Mouse (Mus musculus): Measurements from ENCODE around the gene Dcx. TPM values are rescaled to one million over a fixed set of nuclear protein-coding genes. Genes with fewer than 3 reads are reported as not detected.

Dcx gene
- 1.1 TPM for polyA plus RNA-seq (2014; fragmentation: Illumina TruSeq; extraction: RNeasy Lipid Tissue Mini Kit (QIAGEN cat#74804))

GRCm38 (mm10) chrX:143932958-143933357, at the start of gene Dcx:
TSS of gene Dcx (minus strand) at chrX:143933311.

GRCm38 (mm10) chrX:143827212-143827611, 105.9 kb downstream of the Dcx start, which contains the start of gene Capn6:
TSS of gene Capn6 (minus strand) at chrX:143827414.

Other genes with a start within 250 kb of the Dcx start
- gene Capn6, start 105.9 kb downstream of the Dcx start, polyA plus RNA-seq (2014; fragmentation: Illumina TruSeq; extraction: RNeasy Lipid Tissue Mini Kit (QIAGEN cat#74804)), result 6.6 TPM
- 8.1 TPM for gene A730046J19Rik, start 220.4 kb upstream of the Dcx start, polyA plus RNA-seq (2014; fragmentation: Illumina TruSeq; extraction: RNeasy Lipid Tissue Mini Kit (QIAGEN cat#74804))